Mouse (Mus musculus) right cerebral cortex, postnatal 10 days (tissue): ENCODE measurements around the gene Adamts3.
A peak's percentile ranks its signal among the peaks of the same experiment; 100 is the strongest.

Experiments used
- DNase-seq, 2 experiments: peaks; one replicate each; pipeline ENCODE4 v3.0.0; 2021; ENCODE audit warnings: low spot score in 2 of 2

The Adamts3 gene

DNA sequence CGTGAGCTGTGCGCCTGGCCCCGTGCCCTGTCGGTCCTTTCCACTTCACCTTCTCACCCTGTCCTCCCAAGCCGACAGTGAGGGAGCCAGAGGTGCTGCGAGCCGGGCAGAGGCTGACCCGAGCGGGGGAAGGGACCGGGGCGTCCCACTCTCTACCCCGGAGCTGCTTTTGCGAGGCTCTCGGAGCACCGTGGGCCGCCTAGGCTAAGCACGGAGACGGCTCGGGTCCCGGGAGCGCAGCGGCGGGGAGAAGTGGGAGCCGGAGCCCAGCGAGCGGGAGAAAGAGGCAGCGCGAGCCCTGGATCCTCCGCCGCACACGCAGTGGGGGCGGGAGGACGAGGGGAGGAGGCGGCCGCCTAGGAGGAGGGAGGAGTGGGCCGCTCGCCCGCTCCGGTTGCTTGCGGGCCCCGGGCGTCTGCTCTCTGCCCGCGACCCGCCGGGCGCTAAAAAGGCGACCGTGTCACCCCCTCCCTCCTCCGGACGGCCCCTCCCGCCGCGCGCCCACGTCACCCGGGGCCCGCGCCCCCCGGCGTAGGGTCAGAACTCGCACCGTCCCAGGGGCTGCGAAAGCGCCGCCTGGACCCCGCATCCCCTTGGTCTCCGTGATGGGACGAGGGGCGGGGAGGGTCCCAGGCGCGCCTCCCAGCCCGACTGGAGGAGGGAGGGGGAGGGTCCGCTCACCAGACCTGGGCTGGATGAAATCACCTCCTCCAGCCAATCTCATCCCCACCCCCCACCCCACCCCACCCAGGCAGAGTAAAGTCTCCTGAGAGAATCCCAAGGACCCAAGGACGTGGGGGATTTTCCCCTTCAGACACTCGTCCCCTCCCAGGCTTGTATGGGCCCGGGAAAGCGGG, at the start of gene Adamts3:
TSS of gene Adamts3 (minus strand) at position 284 of the 857 bp plus-strand sequence.
- peak; percentile 66 to 76 for DNase-seq

DNA sequence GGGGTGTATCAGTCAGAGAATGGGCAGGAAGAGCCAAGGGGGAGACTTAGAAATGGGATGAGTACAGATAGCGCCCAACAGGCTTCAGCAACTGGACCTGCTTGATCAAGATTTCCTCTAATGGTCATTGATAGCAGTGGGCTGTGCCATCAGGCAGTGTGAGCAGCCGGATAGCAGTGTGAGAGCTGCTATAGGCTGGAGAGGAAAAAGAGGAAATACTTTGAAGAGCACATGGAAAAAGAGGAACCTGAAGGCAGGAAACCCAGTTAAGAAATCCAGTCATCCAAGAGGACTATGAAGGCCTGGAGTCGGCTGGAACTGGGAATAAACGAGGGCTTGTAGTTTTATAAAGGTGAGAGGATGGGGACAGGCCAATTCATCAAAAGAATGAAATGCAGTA, 48.4 kb upstream of the Adamts3 start:
- DNase-seq, result no peak

DNA sequence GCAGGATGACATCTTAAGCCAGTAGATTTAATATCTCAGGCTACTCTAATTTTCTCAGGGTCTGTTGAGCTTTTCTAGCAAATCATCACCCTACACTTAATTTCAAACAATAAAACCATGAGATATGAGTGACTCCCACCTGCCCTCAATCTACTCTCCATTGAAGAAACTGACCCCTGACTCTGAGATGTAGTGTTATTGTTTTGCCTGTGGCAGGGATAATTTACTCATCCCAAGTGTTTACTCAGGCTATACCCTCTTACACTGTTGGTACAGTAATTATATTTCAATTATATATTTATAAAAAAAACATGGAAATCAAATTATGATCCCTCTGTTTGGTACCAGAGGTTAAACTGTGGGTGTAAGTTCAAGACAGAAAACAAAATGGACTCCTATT, 29.2 kb upstream of the Adamts3 start:
- DNase-seq, result no peak

DNA sequence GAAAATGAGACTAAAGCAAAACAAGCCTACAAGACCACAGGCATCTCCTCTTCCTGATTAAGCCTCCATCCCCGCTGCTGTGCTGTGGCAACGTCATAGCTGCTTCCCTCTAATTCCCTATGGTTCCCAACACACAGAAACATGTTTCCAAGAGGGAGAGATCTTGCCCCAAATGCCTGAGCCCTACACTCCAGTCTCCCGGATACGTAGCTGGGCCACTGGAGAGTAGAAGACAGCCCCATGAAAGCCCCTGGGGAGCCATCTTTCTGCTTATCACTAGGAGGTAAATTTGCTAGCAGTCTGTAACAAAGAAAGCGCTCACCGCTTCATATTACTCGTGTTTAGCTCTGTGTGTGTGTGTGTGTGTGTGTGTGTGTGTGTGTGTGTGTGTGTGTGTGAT, 28.8 kb upstream of the Adamts3 start:
- no peak for DNase-seq

DNA sequence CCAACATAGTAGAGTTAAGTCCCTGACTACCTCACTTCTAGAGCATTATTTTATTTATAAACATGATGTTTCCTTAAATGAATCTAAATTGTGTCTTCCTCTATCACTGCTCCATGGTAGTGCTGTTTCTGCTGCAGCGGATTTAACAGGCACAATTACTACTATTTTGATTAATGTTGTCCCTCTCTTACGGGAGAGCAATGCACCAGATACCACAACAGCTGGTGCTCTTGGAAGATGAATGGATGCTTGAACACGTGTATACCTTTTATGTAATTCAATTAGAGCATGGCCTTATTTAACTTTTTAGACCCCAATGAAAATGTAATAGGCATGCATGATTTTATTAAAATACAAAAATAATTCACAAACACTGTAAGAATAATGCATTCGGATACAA, 28.4 kb upstream of the Adamts3 start:
- no peak for DNase-seq

DNA sequence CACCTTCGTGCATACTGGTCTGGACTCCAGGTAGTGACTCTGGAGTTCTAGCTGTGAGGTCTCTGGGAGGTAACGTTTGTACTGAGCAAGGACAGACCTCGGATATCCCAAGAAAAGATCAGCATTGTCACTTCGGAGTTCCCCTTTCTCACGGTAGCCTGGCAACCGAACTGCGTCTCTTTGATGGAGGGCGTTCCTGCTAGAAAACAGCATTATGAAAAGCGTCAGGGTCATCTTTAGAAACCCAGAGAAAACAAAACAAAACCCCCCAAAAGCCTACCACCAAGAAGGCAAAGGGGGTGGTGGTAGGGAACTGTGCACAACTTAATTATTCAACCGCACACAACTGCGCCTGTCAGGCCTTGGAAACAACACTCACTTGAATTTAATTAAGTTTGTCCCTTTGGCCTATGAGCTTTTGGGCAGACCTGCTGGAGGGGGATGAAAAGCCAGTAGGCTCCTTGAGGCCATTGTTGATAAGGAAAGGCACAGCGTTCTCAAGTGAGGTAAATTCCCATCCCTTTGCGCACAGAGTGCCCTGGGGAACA, 23.8 kb upstream of the Adamts3 start:
- no peak for DNase-seq

DNA sequence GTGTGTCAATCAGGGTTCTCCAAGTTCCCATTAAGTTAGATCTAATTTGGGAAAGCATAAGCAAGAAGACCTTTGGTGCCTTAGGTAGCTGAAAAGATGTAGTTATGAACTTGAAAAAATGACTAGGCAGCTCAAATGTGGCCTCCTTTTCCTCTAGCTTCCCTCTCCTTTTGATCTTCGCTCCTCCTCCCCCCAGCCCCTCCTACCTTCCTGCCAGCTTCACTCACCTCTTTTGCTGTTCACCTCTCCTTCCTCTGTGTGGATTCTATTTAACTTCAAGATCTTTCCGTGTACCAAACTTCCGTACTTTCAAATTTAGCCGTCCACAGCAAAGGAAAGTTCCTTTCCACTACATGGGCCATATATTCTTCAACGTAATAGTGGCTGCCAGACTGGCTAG, 17.9 kb upstream of the Adamts3 start:
- no peak for DNase-seq

DNA sequence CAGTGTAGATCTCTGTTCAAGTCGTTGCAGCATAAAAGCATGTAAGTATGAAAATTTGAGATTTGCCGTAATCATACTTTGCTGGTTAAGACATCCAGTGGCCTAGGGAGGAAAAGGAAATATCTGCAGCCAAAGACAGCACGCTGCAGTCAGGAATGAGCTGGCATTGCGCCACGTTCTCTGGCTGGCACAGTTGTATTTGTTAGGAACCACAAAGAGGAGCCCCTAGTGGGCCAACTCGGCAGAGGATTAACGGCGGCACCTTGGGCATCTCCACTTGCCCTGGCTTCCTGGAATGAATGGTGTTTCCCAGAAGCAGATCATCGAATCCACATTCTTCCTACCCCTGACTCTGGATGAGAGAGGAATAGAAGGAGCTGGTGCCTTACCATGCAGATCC, 14.4 kb upstream of the Adamts3 start:
- peak; percentile 73 to 83 for DNase-seq

DNA sequence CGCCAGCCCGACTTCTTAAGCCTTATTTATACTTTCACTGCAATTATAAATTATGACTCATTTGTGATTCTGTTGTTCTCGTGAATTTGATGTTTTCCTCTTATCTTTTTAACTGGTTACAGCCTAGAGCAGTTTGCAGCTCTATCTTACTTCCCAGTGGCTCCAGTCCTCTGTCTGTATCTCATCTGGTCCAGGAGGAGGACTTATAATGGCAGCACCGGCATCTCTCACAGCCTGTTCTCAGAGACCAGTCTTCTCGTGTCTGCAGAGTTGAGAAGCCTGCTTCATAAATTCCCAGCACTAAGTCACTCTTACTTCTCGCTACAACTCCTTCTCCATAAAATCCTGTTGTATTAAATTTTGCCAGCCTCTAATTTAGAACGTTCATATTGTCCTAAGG, 12.4 kb upstream of the Adamts3 start:
- DNase-seq, result no peak

DNA sequence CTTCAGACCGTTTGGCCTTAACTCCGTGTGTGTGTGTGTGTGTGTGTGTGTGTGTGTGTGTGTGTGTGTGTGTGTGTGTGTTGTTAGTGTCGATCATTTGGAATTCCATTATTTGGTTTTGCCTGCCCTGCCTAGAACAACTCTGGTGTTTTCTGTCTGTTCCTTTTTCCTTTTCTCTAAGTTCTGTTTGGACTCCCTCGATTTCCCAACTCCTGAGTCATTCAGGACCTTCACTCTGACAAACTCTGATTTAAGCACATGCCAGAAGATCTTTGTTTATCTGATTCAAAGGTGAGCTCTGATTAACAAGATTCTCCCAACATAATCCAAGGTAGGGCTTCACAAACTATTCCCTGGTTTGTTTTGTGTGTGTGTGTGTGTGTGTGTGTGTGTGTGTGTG, 1.9 kb upstream of the Adamts3 start:
- no peak for DNase-seq

DNA sequence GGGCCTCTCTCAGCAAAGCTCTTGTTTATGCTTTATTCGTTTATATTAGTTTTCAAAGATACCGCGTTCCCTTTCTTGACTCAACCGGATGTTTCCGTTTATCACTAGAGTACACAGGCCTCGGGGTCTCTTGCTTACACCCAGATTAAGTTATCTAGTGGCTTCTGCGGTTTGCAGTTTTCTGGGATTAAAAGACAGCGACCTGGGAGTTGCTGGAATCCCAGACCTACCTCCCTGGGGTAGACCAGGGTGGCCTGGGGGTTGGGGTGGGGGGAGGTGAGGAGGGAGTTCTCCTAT, 722 bp upstream of the Adamts3 start:
- no peak for DNase-seq

DNA sequence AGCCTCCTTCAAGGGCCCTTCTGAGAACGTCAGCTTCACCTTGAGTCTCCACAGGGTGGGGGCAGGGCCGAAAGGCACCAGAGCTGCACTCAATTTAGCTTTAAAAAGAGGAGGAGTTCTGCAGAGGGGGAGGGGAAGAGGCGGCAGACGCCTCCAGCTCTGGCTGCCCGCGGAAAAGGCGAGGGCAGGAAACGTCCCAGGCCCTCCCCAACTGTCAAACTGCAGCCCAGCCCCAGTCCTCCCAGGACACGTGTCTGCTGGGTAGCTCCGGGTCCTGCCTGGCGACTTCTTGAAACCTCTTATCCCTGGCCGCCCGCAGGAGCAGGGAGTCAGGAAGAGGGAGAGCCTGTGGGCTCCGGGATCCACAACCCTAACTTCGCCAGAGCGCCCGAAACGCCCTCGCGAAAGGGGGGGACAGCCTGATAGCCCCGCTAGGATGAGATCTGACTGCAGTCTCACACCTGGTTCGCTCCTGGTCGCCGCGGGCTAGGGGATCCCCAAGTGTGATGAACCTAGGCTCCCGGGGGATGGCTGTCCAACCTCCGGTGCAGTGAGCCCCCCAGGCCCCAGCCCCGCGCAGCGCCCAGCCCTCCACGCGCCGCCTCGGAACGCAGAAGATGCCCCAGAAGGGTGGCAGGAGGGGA, 921 bp downstream of the Adamts3 start:
- DNase-seq, result peak; percentile 79 to 80

DNA sequence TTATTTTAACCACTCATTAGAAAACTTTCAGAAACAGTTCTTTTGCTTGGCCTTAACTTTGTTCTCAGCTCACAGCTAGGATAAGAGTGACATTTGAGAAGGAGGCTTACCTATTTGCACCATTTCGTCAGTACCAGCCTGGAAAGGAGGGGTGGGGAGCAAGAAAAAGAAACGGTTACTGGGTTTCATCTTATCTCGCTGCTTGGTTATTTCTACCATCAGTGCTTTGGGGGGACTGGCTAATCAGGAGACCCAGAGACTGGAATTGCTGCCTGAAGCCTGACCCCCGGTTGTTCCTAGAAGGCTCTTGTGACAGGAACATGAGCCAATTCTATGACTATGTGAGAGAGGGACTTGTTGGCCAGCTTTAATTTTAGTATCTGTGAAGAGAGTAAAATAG, 1.7 kb downstream of the Adamts3 start:
- DNase-seq, result no peak

DNA sequence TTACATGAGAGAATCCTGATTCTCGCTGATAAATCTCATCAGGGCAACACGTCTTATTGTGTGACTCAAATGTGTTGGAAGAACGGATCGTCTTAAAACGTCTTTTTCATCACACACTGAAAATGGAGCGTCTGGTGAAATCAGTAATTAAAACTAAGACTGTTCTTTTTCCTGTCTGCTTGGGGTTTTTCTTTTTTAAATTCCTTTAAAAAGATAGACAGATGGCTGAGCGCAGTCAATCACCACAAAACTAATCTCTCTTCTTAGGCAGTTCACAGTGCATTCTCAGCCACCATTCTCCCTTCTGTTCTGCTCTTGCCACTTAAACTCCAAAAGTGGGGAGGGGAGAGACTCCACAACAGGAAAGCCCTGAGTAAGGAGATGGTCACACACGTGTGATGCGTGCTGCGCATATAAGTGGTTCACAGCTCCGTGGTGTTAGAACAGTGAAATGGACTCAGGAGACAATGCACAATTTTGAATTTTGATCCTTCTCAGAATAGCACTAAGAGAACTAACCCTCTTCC, 4.2 kb downstream of the Adamts3 start:
- DNase-seq, result peak in 1 of 2 experiments; percentile 50

DNA sequence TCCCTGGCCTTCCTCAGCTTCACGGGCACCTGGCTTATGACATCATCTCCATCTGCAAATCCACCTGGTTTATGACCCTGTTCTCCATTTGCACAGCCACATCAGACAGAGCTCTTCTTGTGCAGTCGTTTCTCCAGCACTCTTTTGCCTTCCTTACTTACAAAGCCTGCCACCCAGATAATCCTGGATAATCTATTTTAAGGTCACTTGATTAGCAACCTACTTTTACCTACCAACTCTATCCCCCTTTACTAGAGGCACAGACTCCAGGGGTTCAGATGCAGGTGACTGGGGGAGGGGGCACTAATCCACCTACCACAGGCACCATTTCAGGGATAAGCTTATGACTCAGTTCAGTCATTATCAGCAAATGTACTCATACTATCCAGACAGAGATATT, 10.5 kb downstream of the Adamts3 start:
- no peak for DNase-seq

DNA sequence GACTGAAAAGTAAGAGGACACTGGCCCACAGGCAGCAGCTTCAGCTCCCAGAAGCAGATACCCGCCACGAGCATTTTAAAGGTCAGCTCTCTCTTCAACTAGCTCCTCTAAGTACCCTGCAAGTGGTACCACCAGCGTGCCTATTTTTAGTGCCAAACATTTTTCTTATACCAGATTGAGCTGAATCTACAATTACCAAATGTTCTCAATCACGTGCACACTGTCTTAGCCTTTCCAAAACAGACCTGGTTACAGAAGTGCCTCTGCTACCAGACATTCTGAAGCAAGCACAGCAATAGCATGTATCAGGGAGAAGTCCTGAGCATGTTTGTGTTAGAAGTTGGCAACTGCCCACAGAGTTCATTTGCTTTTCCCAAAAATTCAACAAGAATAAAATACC, 23.5 kb downstream of the Adamts3 start:
- no peak for DNase-seq

DNA sequence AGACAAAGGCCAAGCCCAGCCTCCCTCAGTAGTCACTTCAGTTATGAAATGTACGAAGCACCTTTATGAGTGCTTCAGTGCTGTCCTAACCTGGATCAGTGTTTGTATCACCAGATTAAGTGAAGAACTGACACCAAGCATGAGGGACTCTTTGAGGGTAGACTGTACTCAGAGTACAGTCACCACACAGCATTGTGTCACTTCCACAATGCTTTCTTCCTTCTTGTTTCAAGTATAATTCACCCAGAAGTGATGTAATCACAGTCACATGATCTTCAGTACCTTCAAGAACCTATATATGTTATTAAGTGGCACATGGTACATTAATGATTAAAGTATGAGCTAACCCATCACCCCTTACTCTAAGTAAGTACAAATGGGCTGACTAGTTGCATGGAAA, 24.3 kb downstream of the Adamts3 start:
- no peak for DNase-seq

DNA sequence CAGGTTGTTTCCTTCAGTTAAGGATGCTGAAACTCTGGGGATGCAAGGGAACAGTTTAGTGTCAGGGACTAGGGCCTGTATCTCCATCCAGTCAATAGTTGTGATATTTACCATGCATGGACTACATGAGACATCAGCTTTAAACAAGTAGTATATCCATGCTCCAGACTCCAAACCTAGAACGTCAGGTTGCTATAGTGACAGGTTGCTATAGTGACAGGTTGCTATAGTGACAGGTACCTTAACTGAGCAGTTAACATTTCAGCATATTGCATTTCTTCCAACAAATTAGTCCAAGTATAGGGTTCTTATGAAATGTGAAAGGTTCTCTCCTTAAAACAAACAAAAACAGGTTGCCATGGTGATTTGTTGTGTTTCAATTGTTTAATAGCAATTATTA, 36.6 kb downstream of the Adamts3 start:
- DNase-seq, result peak; percentile 56 to 86

DNA sequence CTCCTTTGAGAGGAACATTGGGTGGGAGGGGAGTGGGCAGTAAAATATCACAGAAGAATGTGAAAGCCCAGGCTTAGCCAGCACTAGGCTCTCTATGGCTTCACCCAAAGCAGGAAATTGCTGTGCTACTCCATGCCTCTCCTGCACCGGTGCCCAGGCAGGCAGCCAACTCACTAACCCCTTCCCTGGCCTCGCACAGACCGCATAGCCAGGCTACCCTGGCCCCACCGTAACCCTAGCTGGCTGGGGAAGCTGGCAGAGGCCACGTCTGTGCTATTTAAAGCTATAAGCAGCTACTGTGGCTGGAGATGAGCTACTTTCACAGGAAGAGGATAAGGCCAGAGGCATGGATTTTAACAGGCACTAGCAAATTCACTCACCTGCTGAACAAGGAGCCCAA, 38.8 kb downstream of the Adamts3 start:
- peak; percentile 70 to 76 for DNase-seq

DNA sequence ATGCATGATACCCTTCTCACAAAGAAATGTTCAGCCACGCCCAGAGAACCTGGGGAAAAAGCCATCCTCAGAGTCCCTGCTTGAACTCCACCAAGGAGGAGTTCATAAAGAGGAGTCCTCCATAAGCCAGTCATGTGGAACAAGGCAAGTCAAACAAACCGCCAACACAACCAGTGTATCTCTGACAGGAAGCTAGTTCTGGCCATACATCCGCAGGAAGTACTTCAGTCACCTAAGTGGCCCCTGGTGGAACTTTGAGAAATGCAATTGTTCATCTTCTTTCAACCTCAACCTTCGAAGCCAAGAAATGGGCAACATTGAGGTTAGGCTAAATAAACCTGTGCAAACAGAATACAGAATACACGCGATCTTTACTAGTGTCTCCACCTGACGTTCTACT, 39.7 kb downstream of the Adamts3 start:
- peak in 1 of 2 experiments; percentile 15 for DNase-seq

DNA sequence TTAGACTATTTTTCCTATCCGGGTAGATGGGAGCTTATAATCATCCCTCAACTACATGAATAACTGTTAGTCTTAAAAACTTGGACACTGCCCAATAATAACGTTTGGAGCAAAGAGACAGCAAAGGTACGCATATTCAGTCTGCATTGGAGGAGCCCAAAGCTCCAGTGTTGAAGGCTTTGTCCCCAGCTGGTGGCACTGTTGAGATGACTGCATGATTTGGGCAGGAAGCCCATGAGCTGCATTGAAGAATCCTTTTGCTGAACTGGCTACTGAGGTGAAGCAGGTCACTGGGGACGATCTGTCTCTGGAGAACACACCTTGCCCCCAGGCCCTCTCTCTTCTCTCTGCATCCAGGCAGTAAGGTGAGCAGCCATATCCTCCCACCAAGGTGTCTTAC, 43.5 kb downstream of the Adamts3 start:
- DNase-seq, result peak; percentile 62

DNA sequence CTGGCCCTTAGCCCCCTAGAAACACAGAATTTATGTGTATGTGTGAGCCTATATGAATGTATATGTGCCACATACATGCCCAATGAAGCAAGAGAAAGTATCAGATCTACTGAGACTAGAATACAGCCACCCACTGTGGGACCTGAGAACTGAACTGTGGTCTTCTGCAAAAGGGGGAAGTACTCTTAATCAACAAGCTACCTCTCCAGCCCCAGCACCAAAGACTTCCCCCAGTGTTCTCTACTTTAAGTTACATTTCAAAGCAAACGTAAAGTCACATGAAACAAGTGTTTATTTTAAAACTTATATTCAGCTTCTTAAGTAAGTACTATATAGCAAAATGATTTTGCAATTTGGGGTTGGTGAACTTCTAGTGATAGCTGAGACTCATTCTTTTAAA, 62.0 kb downstream of the Adamts3 start:
- no peak for DNase-seq

DNA sequence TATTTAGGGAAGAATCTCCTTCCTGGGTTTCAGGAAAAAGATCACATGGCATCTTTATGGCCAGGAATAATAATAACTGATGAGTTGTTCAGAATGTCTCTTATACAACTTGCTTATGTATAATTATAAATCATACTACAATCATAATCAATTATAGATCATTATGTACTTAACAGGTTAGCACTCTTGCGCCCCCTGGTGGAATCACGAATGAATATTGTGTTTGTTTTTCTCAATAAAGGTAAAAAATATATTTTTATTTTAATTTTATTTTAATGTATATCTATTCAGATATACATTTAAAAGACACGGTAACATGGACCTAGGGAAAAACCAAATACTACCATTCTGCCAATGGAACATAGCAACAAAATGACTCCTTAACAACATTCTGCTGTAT, 63.6 kb downstream of the Adamts3 start:
- peak in 1 of 2 experiments; percentile 54 for DNase-seq
